Mouse (Mus musculus): Measurements from ENCODE around the gene Carmil3.

Carmil3 gene

DNA sequence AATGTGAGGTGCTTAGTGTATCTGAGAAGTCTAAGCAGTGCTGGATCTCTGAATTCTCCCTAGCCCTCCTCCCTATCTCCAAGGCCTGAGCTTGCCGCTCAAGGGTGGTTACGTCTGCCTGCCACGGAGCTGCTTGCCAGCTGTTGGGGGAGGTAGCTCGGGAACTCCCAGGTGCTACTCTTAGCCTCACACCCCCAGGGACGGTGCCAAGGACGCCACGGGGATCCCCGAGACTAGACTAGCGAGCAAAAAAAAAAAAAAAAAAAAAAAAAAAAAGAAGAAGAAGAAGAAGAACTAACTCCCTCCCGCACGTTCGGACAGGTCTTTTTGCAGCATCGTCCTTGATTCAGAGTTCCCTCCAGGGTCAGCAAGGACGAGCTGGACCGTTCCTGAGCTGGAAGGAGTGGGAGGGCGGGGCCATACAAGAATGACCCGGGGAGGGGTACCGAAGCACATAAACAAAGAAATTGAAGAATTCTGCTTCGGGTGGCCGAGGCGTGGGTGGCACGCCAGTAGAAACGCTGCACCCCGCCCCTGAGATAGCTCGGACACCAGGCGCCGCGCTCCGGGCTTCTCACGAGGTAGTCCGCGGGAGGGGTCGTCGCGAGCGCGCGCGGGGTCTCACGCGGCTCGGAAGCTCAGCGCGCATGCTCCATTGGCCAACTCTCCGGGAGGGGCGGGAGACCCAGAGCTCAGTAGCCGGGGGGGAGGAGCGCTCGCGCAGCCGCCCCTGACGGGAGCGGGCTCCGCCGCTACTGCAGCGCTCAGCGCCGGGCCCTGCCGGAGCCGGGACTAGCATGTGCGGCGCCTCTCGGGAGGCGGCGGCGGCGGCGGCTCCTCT, at the start of gene Carmil3:
Gene Carmil3, plus strand, starts transcription at position 291 of the 841 bp plus-strand sequence.
- no peak for DNase-seq (ENCODE audit: low spot score)

DNA sequence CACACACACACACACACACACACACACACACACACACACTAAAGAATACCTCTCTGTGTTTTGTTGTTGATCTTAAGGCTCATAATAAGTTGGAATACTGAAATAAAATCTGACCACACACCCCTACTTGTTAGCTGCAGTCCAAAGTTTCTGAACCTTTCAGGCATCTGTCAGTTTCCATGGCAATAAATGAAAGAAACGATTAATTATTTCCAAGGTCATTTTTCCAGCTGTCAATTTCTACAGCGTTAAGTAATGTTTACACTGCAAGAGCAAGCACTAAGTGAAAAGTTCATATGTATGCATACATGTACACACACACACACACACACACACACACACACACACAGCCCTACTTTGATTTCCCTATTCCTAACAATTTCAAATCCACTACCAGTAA, 32.8 kb upstream of the Carmil3 start:
- no peak for DNase-seq (ENCODE audit: low spot score)

- DNase-seq (ENCODE audit: low spot score), result no peak
These were observed 32.2 kb upstream of the Carmil3 start for GRCm38 (mm10) chr14:55458273-55458672.

- no peak for DNase-seq (ENCODE audit: low spot score)
These were observed 31.7 kb upstream of the Carmil3 start for GRCm38 (mm10) chr14:55458761-55459160.

DNA sequence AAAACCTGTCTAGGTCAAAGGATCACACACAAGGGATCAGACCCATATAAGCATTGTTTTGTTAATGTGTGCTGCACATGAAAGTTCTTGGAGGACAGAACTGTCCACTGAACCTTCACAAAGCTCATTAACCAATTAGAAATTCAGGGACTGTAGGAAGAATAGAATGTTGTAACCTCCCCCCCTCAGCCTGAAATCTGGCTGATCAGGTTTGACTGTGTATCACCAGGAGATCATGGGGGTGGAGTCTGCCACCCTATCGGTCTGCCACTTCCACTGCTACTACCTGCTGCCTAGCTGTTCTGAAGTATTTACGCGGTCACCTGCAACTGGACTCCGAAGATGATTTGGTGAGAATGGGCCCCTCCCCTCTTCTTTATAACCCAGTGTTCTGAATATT, 30.7 kb upstream of the Carmil3 start:
- DNase-seq (ENCODE audit: low spot score), result no peak

GRCm38 (mm10) chr14:55460297-55460696, 30.2 kb upstream of the Carmil3 start:
- no peak for DNase-seq (ENCODE audit: low spot score)

DNA sequence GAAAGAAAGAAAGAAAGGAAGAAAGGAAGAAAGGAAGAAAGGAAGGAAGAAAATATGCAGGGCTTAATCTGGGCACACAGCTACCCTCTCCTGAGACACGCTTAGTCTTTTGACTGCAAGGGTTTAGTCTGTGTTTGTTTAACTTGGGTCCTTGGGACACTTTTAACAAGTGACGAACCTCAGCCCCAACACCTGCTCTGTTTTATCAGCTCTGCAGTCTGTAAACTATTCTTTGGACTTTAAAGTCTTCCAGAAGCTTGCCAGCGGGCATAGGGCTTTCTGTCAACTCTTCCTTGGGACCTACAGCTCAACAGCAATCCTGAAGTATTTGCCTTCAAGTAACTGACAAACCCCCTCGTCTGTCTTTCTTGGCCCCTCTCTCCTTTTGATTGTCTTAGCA, 28.7 kb upstream of the Carmil3 start:
- no peak for DNase-seq (ENCODE audit: low spot score)

- no peak for DNase-seq (ENCODE audit: low spot score)
These were observed 24.0 kb upstream of the Carmil3 start for GRCm38 (mm10) chr14:55466481-55466880.

DNA sequence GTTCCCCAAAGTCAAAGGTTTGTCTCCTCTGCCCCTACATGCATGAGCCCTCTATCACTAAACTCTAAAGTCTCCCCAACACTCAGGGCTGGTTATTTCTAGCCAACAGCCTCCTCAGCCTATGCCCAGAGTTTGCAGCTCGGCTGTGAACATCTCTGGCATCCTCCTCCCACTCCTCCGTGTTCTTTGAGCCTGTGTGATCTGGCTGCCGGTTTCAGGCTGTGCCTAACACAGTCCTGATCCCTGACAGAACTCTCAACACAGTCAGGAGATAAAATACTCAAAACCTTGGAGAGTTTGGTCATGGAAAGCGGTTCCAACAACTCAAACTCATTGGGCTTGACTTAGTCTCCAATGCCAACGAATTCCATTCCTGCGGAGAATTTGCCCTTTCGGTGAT, 23.3 kb upstream of the Carmil3 start:
- DNase-seq (ENCODE audit: low spot score), result no peak

GRCm38 (mm10) chr14:55468301-55468741, 22.1 kb upstream of the Carmil3 start:
- no peak for DNase-seq (ENCODE audit: low spot score)

DNA sequence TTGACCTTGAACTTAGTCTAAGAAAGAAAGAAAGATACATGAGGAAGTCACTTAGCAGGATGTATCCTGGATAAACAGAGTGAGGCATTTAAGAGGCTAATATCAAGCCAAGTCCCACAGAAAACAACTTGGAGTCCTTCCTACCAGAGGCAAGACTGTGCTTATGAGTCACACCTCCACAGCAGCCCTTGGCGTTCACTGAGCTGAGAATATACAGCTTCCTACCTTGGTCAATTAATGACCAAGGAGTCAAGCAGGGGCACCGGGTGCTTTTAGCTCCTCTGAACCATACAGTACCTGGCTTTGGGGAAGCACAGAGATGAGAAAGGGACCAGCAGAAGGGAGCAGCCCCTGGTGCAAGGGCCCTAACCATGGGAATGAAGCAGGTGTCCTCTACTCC, 21.4 kb upstream of the Carmil3 start:
- DNase-seq (ENCODE audit: low spot score), result no peak

DNA sequence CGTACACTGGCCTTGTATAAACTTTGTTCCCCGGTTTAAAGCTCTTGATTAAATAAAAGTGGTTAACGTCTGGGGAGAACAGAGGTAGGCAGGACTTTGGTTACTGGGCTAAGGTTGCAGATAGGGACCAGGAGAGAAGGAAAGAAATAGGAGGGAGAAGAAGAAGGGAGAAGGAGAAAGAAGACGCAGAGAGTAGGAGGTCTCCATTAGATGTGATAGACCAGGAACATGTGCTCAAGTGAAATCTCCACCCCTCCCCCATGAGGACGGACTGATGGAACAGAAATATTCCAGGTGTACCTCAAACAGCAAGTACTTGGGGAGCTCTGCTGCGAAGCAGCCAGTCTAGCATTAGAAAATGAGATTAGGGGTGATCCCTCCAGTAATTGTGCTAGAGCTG, 20.6 kb upstream of the Carmil3 start:
- no peak for DNase-seq (ENCODE audit: low spot score)

DNA sequence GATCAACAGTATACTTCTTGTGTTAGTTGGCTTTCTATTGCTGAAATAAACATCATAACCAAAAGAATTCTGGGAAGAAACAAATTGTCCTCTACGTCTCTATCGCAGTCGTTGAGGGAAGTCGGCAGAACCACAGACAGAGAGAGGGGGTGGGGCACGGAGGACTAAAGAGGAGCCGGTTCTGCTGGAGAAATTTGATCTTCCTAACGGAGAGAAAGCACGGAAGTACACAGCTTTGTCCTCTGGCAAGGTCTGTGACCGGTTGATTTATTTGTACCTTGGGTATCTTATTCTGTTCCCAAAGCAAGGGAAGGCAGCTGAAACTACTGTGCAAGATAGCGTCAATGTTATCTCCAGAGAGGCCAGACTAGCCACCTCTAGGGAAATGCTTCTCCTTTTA, 19.6 kb upstream of the Carmil3 start:
- no peak for DNase-seq (ENCODE audit: low spot score)

DNA sequence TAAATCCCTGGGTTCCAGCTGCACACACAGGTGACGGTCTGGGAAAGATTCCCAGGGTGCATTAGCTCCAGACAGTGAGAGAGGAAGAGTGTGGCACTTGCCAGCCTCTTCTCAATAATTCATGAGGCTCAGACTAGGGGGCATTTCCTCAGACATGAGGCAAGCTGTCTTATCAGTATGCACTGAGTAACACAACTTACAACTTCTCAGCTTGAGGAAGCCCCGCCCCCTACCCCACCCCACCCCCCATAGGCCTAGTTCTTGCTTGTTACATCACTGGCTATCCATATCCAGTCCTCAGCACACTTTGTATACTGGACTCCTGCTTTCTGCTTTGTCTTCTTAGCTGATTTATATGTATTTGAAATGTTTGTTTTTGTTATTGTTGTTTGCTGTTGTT, 14.8 kb upstream of the Carmil3 start:
- DNase-seq (ENCODE audit: low spot score), result no peak

DNA sequence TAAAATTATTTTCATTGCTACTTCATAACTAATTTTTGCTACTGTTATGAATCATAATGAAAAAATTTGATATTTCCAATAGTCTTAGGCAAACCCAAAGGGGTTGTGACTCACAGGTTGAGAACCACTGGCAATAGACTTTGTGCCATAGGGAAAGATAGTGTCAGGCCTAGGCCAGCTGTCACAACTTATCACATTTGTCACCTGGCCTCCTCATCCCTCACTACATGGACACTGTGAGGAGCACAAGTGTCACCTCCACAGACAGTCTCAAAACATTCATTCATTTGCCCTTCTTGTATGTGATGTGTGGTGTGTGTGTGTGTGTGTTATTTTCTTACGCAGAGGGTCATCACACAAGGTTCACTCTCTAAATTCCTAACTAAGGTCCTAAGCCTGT, 13.0 kb upstream of the Carmil3 start:
- no peak for DNase-seq (ENCODE audit: low spot score)

GRCm38 (mm10) chr14:55477829-55478228, 12.6 kb upstream of the Carmil3 start:
- no peak for DNase-seq (ENCODE audit: low spot score)

GRCm38 (mm10) chr14:55478651-55479599, 11.5 kb upstream of the Carmil3 start, which contains the start of gene Dhrs4:
TSS of gene Dhrs4 (plus strand) at chr14:55478758.
- no peak for DNase-seq (ENCODE audit: low spot score)

- no peak for DNase-seq (ENCODE audit: low spot score)
These were observed 10.8 kb upstream of the Carmil3 start for GRCm38 (mm10) chr14:55479629-55480028.

DNA sequence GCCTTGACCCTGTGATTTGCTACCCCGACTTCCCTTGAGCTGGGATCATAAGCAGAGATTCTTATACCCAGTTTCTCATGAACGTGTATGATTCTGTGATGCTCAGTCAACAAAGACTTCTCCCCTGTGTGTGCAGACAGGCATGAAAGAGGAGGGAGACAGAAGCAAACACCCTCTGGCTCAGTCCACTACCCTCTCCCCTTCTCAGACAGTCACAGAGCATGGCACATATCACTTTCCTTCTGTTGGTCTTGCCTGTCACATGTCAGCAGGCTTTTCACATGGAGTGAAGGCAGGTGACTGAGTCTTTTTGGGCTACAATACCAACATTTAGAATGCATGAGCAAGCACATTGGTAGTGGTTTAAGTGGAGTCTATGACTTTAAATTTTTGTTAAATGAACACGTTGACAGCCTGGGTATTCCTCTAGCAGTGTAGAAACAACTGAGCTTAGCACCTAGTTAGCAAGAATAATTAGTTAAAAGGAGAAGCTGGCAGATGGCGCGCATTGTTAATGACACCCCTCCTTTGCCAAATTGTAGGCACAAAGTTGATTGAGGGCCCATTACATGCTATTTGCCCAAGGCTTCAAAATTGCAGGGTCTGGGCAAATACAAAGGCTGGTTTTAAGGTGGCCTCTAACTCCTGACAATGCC, 5.9 kb upstream of the Carmil3 start:
- no peak for DNase-seq (ENCODE audit: low spot score)

- no peak for DNase-seq (ENCODE audit: low spot score)
These were observed 3.6 kb upstream of the Carmil3 start for GRCm38 (mm10) chr14:55486836-55487235.

DNA sequence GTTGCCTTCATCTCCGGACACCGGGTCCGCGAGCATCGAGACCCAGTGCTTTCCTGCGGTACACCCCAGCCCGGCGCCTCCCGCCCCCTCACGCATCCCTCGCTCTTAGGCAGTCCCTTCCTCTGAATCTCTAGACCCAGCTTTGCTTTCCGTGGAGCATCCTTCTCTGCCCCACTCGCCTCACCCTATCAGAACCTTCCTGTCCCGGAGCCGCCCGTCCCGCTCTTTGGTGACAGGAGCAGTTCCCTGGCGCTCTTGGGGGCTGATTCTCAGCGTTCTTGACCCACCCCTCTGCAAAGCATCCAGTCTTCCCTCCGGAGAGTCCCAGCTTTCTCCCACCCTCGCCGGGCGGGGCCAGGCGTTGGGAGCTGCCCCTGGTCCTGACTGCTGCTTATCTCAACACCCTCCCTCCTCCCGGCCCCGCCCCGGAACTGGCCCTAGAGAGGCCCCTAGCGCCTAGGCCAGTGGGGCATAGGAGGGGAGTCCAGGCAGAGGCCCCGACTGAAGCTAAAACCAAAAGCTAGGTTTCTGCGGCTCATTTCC, 911 bp downstream of the Carmil3 start:
- DNase-seq (ENCODE audit: low spot score), result no peak

DNA sequence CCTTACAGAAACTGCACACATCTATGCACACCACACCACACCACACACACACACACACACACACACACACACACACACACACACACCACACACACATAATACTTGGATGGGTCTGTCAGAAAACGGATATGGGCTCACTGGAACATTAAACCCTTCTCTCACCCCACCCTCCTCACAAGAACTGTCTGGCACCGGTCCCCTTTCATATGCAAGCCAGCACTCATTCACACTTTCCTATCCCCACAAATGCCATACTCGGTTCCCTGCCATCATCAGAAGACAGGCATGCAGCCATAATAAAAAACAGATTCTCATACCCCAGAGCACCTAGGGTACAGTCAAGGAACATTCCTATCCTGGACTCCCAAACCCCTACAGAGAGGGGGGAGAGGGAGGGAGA, 1.7 kb downstream of the Carmil3 start:
- no peak for DNase-seq (ENCODE audit: low spot score)

Measured in urinary bladder, postnatal 10 days (tissue).